In genomic region chrX:152768891-152769599, GRCm38 (mm10) we compare ENCODE assay signal across 9 mouse cellular contexts. TPM values are rescaled to one million over a fixed set of nuclear protein-coding genes. Genes with fewer than 3 reads are reported as not detected.
A peak's percentile ranks its signal among the peaks of the same experiment; 100 is the strongest.
DNase-seq lines count a peak whose midpoint lies in the region; ATAC-seq and TF ChIP-seq lines count a peak whose summit lies in the region.
"Had no signal": no experiment of that assay in that cellular context is flagged by ENCODE, and none has a peak within 500 bp of the region (broad histone marks: within the 10 kb centered on the region; RNA-seq: fewer than 3 reads in every experiment).

Shroom2 (minus strand) TSS chrX:152769465.

- 12% methylated on average over 53 of the region's 55 CpGs for WGBS in heart, adult 2 months
- 13% methylated on average over 55 of the region's 55 CpGs for WGBS in liver, embryonic 11.5 days
- 15% methylated on average over 55 of the region's 55 CpGs for WGBS in neural tube, embryonic 12.5 days

- H3K36me3 ChIP-seq in heart, adult 2 months (ENCODE audit: control insufficient read depth, insufficient read depth, low read length) = no peaks in the 10 kb centered on the region
- H3K36me3 ChIP-seq in liver, embryonic 11.5 days (ENCODE audit: control insufficient read depth, insufficient read depth, low read length) = no peaks in the 10 kb centered on the region
- no peaks in the 10 kb centered on the region for H3K36me3 ChIP-seq in neural tube, embryonic 12.5 days

- DNase-seq in gastrocnemius, adult 18-20 months (ENCODE audit: low spot score) = peak; percentile 0
- DNase-seq in gastrocnemius, postnatal 4 days (ENCODE audit: low spot score in 2 of 2) = no peak
- peak; percentile 5 for DNase-seq in adrenal gland, postnatal 25 days
- DNase-seq in heart, adult 2 months = peak; percentile 8 to 43
- peak; percentile 26 to 43 for DNase-seq in kidney, adult 8-10 months
- peak; percentile 32 for DNase-seq in liver, embryonic 11.5 days (ENCODE audit: low spot score)
- no peak for DNase-seq in right cerebral cortex, adult 2 months (ENCODE audit: low spot score in 2 of 2)

- no peaks in the 10 kb centered on the region for H3K27me3 ChIP-seq in heart, adult 2 months (ENCODE audit: control insufficient read depth, insufficient read depth, low read length)
- H3K27me3 ChIP-seq in liver, embryonic 11.5 days (replicated peaks; ENCODE audit: control insufficient read depth, insufficient read depth, low read length) = peaks cover 24% of the 10 kb centered on the region
- peaks cover 14% of the 10 kb centered on the region for H3K27me3 ChIP-seq in neural tube, embryonic 12.5 days (replicated peaks)

- H3K9me3 ChIP-seq in liver, embryonic 11.5 days (ENCODE audit: control insufficient read depth, low read length) = no peaks in the 10 kb centered on the region
- H3K9me3 ChIP-seq in neural tube, embryonic 12.5 days = no peaks in the 10 kb centered on the region

- H3K4me3 ChIP-seq in heart, adult 2 months = peak within 1 kb of the TSS; percentile 64
- peak within 1 kb of the TSS; percentile 60 for H3K4me3 ChIP-seq in liver, embryonic 11.5 days (ENCODE audit: low read depth, low read length)
- H3K4me3 ChIP-seq in neural tube, embryonic 12.5 days = peak within 1 kb of the TSS; percentile 52

- no peaks in the 10 kb centered on the region for H3K79me2 ChIP-seq in heart, adult 2 months (replicated peaks; ENCODE audit: control insufficient read depth, insufficient read depth, low read length)

- H3K27ac ChIP-seq in heart, adult 2 months = peak within 1 kb of the TSS; percentile 54
- peak within 1 kb of the TSS; percentile 43; the same call in 1 of the 2 replicates for H3K27ac ChIP-seq in liver, embryonic 11.5 days (ENCODE audit: low read depth, low read length)
- H3K27ac ChIP-seq in neural tube, embryonic 12.5 days = no peak within 1 kb of the TSS
- H3K27ac ChIP-seq: macrophage had no signal

- peak within 1 kb of the TSS; percentile 64 for H3K4me2 ChIP-seq in liver, embryonic 11.5 days
- H3K4me2 ChIP-seq in neural tube, embryonic 12.5 days (replicated peaks) = peak within 1 kb of the TSS; percentile 72

- TF ChIP-seq CTCF in heart, adult 2 months (IDR thresholded peaks at IDR 0.05) = no peak; the same call in 1 of the 2 replicates

- no peaks in the 10 kb centered on the region for H3K4me1 ChIP-seq in heart, adult 2 months (ENCODE audit: control insufficient read depth, insufficient read depth, low read length)
- H3K4me1 ChIP-seq in liver, embryonic 11.5 days (replicated peaks; ENCODE audit: control insufficient read depth, insufficient read depth, low read length) = no peaks in the 10 kb centered on the region
- H3K4me1 ChIP-seq in neural tube, embryonic 12.5 days = no peaks in the 10 kb centered on the region

- intact Hi-C loops in heart, adult 2 months (cut with DNase I) = loop anchor here (2.0 to 5.0 kb wide), 2 partner anchors 48 to 60 kb away; no protein-coding TSS in a partner anchor

- no peak for TF ChIP-seq POLR2A in heart, adult 2 months (IDR thresholded peaks at IDR 0.05; ENCODE audit: insufficient read depth, low read depth, low read length)

- no peak for TF ChIP-seq EP300 in heart, adult 2 months (IDR thresholded peaks at IDR 0.05; ENCODE audit: insufficient read depth, low read depth, low read length)

- ATAC-seq in liver, embryonic 11.5 days (replicated peaks; ENCODE audit: low FRiP score) = peak; percentile 74
- ATAC-seq in neural tube, embryonic 12.5 days (ENCODE audit: low FRiP score, low read depth) = peak; percentile 85

- peak within 1 kb of the TSS; percentile 70 for H3K9ac ChIP-seq in heart, adult 2 months (ENCODE audit: low read depth, low read length)
- H3K9ac ChIP-seq in liver, embryonic 11.5 days (ENCODE audit: low read depth, low read length) = peak within 1 kb of the TSS; percentile 60
- peak within 1 kb of the TSS; percentile 43 for H3K9ac ChIP-seq in neural tube, embryonic 12.5 days

RNA-seq across cellular contexts. Expression of gene Shroom2, which starts in this region (rescaled TPM):
- total RNA-seq in gastrocnemius, adult 18-20 months (2021) = 1 to 10 TPM; 1.5 to 1.6 TPM
- total RNA-seq in gastrocnemius, postnatal 4 days (2021) = 1 to 10 TPM; 8.3 to 8.6 TPM
- total RNA-seq in adrenal gland, postnatal 25 days (2021) = 16.0 and 18.5 TPM in 2 replicates
- 1 to 10 TPM; 3.2 to 5.2 TPM for total RNA-seq in heart, adult 2 months (2021)
- 1.3 and 2.0 TPM in 2 replicates for polyA plus RNA-seq in heart, adult 2 months (2012; rRNA removed)
- 4.2 and 5.0 TPM in 2 replicates for polyA plus RNA-seq in liver, embryonic 11.5 days (2014; fragmentation: Nextera tagmentation; extraction: Ambion mirVana)
- 27.4 and 28.1 TPM in 2 replicates for polyA plus RNA-seq in neural tube, embryonic 12.5 days (2016; fragmentation: Nextera tagmentation; extraction: Ambion mirVana)
- polyA plus RNA-seq: macrophage had no signal

Comparison
In these comparisons a context has a peak if more than half of its experiments do, and no peak if none do; other contexts are left out.
1. DNase-seq: peak in gastrocnemius, adult 18-20 months (single experiment), adrenal gland, postnatal 25 days (single experiment), heart, adult 2 months (2 of 2), kidney, adult 8-10 months (2 of 2) and liver, embryonic 11.5 days (single experiment); none in gastrocnemius, postnatal 4 days (0 of 2) and right cerebral cortex, adult 2 months (0 of 2).
2. Peak in every context shown above with its lines, with median percentiles within 50 percentile points of each other: H3K4me3 ChIP-seq and H3K9ac ChIP-seq.